ENCODE assay signal across 25 mouse cellular contexts in the genomic region with DNA sequence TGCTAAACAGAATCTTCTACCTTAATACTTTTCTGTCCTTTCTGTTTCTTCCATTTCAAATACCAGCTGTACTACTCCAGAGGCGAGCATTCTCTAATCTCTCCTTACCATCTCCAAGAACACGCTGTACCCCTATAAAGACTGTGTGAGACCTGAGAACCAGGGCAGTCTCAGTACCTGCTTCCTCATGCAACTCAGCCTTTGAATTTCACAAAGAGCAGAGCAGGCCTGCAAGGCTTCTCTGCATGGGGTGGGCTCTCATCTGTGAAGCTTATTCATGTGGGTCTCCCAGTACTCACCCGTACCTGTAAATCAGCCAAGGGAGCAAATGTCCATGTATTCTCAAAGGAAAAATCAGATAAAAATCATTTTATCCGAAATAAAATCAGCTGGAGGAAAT.
DNase-seq lines count a peak whose midpoint lies in the region; ATAC-seq and TF ChIP-seq lines count a peak whose summit lies in the region.
"Had no signal": no experiment of that assay in that cellular context is flagged by ENCODE, and none has a peak within 500 bp of the region (broad histone marks: within the 10 kb centered on the region; RNA-seq: fewer than 3 reads in every experiment).

No protein-coding gene starts in this region.

- no peak overlapping the region for H3K9ac ChIP-seq in kidney, embryonic 15.5 days
- H3K9ac ChIP-seq in limb, embryonic 13.5 days, result no peak overlapping the region
- no peak overlapping the region for H3K9ac ChIP-seq in forebrain, embryonic 15.5 days (replicated peaks)
- H3K9ac ChIP-seq: embryonic facial prominence, embryonic 12.5 days; embryonic facial prominence, embryonic 15.5 days; hindbrain, embryonic 12.5 days; hindbrain, embryonic 15.5 days had no signal

- no peak overlapping the region for H3K4me3 ChIP-seq in kidney, embryonic 15.5 days (replicated peaks)
- H3K4me3 ChIP-seq in kidney, adult 2 months (ENCODE audit: insufficient read depth, low read depth, low read length), result no peak overlapping the region
- no peak overlapping the region for H3K4me3 ChIP-seq in limb, embryonic 13.5 days
- no peak overlapping the region for H3K4me3 ChIP-seq in limb, embryonic 10.5 days
- H3K4me3 ChIP-seq in forebrain, embryonic 15.5 days, result no peak overlapping the region
- H3K4me3 ChIP-seq: embryonic facial prominence, embryonic 12.5 days; embryonic facial prominence, embryonic 15.5 days; hindbrain, embryonic 12.5 days; hindbrain, embryonic 15.5 days had no signal

- no peak for TF ChIP-seq POLR2A in kidney, adult 2 months (IDR thresholded peaks at IDR 0.05; ENCODE audit: low read depth, low read length)

- no peaks in the 10 kb centered on the region for H3K9me3 ChIP-seq in kidney, embryonic 15.5 days (replicated peaks)
- no peaks in the 10 kb centered on the region for H3K9me3 ChIP-seq in limb, embryonic 13.5 days
- no peaks in the 10 kb centered on the region for H3K9me3 ChIP-seq in limb, embryonic 10.5 days (replicated peaks)
- H3K9me3 ChIP-seq in forebrain, embryonic 15.5 days, result no peaks in the 10 kb centered on the region
- H3K9me3 ChIP-seq: embryonic facial prominence, embryonic 12.5 days; embryonic facial prominence, embryonic 15.5 days; G1E; hindbrain, embryonic 12.5 days; hindbrain, embryonic 15.5 days had no signal

- DNase-seq in gastrocnemius, adult 18-20 months (ENCODE audit: low spot score), result peak; percentile 15
- DNase-seq in gastrocnemius, postnatal 25 days, result no peak
- DNase-seq in kidney, adult 2 months, result no peak
- no peak for DNase-seq in limb, embryonic 10.5 days (ENCODE audit: low spot score)
- DNase-seq in brain, adult 2 months (ENCODE audit: low read depth, low spot score), result peak; percentile 12
- DNase-seq: adrenal gland, postnatal 10 days; adrenal gland, postnatal 36 days; cerebellum, adult 11 months; cerebellum, adult 2 months; cerebellum, adult 9-11 months; cerebellum, postnatal 25 days; gastrocnemius, postnatal 10 days; heart, adult 11 months had no signal

- no peak for TF ChIP-seq CTCF in kidney, adult 2 months (conservative IDR thresholded peaks at IDR 0.05; ENCODE audit: insufficient read depth, insufficient read length, low read depth, low read length)

- peak; percentile 86 for ATAC-seq in kidney, embryonic 15.5 days (replicated peaks; ENCODE audit: low FRiP score)
- ATAC-seq in limb, embryonic 13.5 days (ENCODE audit: low FRiP score, low read depth), result no peak
- no peak for ATAC-seq in forebrain, embryonic 15.5 days (replicated peaks)
- ATAC-seq: forebrain, embryonic 14.5 days; Patski had no signal

- H3K36me3 ChIP-seq in kidney, embryonic 15.5 days, result no peaks in the 10 kb centered on the region
- H3K36me3 ChIP-seq in kidney, adult 2 months (ENCODE audit: control insufficient read depth, insufficient read depth, low read length), result no peaks in the 10 kb centered on the region
- no peaks in the 10 kb centered on the region for H3K36me3 ChIP-seq in limb, embryonic 13.5 days
- H3K36me3 ChIP-seq in limb, embryonic 10.5 days, result no peaks in the 10 kb centered on the region
- H3K36me3 ChIP-seq in forebrain, embryonic 15.5 days, result no peaks in the 10 kb centered on the region
- H3K36me3 ChIP-seq: embryonic facial prominence, embryonic 12.5 days; embryonic facial prominence, embryonic 15.5 days; G1E; hindbrain, embryonic 12.5 days; hindbrain, embryonic 15.5 days had no signal

- no peaks in the 10 kb centered on the region for H3K27me3 ChIP-seq in kidney, embryonic 15.5 days
- H3K27me3 ChIP-seq in kidney, adult 2 months (replicated peaks; ENCODE audit: control insufficient read depth, insufficient read depth, low read length), result no peaks in the 10 kb centered on the region
- H3K27me3 ChIP-seq in limb, embryonic 13.5 days, result no peaks in the 10 kb centered on the region
- H3K27me3 ChIP-seq in limb, embryonic 10.5 days (ENCODE audit: low read depth, poor library complexity, severe bottlenecking), result no peaks in the 10 kb centered on the region
- H3K27me3 ChIP-seq in forebrain, embryonic 15.5 days, result no peaks in the 10 kb centered on the region
- H3K27me3 ChIP-seq: CH12.LX; embryonic facial prominence, embryonic 12.5 days; embryonic facial prominence, embryonic 15.5 days; hindbrain, embryonic 12.5 days; hindbrain, embryonic 15.5 days had no signal

- H3K4me1 ChIP-seq in kidney, embryonic 15.5 days, result peaks cover 10% of the 10 kb centered on the region; the same call in 1 of the 2 replicates
- no peaks in the 10 kb centered on the region for H3K4me1 ChIP-seq in kidney, adult 2 months (ENCODE audit: control insufficient read depth, insufficient read depth, low read length)
- H3K4me1 ChIP-seq in limb, embryonic 13.5 days, result peaks cover 30% of the 10 kb centered on the region
- 0 out of 2 replicates have a peak, but pooled peaks cover 7% of the 10 kb centered on the region for H3K4me1 ChIP-seq in limb, embryonic 10.5 days
- H3K4me1 ChIP-seq in forebrain, embryonic 15.5 days, result no peaks in the 10 kb centered on the region
- H3K4me1 ChIP-seq: embryonic facial prominence, embryonic 12.5 days; embryonic facial prominence, embryonic 15.5 days; hindbrain, embryonic 15.5 days had no signal

- peak overlapping the region; percentile 54; the same call in 1 of the 2 replicates for H3K27ac ChIP-seq in kidney, embryonic 15.5 days
- H3K27ac ChIP-seq in kidney, adult 2 months (ENCODE audit: insufficient read depth, low read depth, low read length), result no peak overlapping the region
- H3K27ac ChIP-seq in limb, embryonic 13.5 days, result peak overlapping the region; percentile 44; the same call in 1 of the 2 replicates
- no peak overlapping the region for H3K27ac ChIP-seq in limb, embryonic 10.5 days
- no peak overlapping the region for H3K27ac ChIP-seq in forebrain, embryonic 15.5 days (replicated peaks)
- H3K27ac ChIP-seq: embryonic facial prominence, embryonic 12.5 days; embryonic facial prominence, embryonic 15.5 days; hindbrain, embryonic 12.5 days; hindbrain, embryonic 15.5 days had no signal

- 48% methylated on average over 4 of the region's 4 CpGs for WGBS in kidney, embryonic 15.5 days
- 57% methylated on average over 4 of the region's 4 CpGs for whole genome bisulfite sequencing in kidney, adult 2 months
- WGBS in limb, embryonic 13.5 days, result 40% methylated on average over 4 of the region's 4 CpGs
- WGBS in limb, embryonic 10.5 days, result 60% methylated on average over 4 of the region's 4 CpGs
- 50% methylated on average over 4 of the region's 4 CpGs for WGBS in forebrain, embryonic 15.5 days

- no peak overlapping the region for H3K4me2 ChIP-seq in kidney, embryonic 15.5 days
- no peak overlapping the region for H3K4me2 ChIP-seq in limb, embryonic 13.5 days (replicated peaks)
- no peak overlapping the region for H3K4me2 ChIP-seq in forebrain, embryonic 15.5 days (replicated peaks)
- H3K4me2 ChIP-seq: embryonic facial prominence, embryonic 12.5 days; embryonic facial prominence, embryonic 15.5 days; heart, embryonic 11.5 days; hindbrain, embryonic 12.5 days; hindbrain, embryonic 15.5 days had no signal

Comparison
In these comparisons a context has a peak if more than half of its experiments do, and no peak if none do; other contexts are left out.
1. DNase-seq: peak in gastrocnemius, adult 18-20 months (single experiment) and brain, adult 2 months (single experiment); none in gastrocnemius, postnatal 25 days (single experiment), kidney, adult 2 months (single experiment) and limb, embryonic 10.5 days (single experiment).
2. H3K27ac ChIP-seq: peak in kidney, embryonic 15.5 days (single experiment) and limb, embryonic 13.5 days (single experiment); none in kidney, adult 2 months (single experiment), limb, embryonic 10.5 days (single experiment) and forebrain, embryonic 15.5 days (single experiment).